Mouse (Mus musculus) adipocyte (in vitro differentiated cells): Measurements from ENCODE around the gene Klhl26.

ENCODE experiments used
- DNase-seq: peaks from one replicate; pipeline ENCODE4 v3.0.0-alpha.2; 2016; ENCODE audit warnings: low spot score

Gene Klhl26

DNA sequence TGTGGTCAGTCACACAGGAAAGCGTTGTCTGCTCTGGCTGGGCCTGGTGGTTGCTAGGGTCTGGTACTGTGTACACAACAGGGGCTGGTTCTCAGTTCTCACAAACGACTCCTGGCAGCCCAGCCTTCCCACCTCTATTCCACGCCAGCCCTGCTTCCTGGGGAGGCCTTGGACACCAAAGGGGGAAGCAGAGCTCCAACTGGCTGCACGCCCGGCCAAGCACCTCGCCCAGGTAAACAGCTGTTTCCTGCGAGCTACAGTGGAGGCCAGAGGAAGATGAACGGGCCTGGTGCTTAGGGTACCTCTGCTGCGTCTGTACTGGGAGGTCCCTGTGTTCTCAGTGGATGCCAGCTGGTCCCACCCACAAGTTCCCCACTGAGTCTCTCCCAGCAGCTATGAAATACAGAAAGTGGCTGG, 67.3 kb downstream of the Klhl26 start:
- DNase-seq = no peak

DNA sequence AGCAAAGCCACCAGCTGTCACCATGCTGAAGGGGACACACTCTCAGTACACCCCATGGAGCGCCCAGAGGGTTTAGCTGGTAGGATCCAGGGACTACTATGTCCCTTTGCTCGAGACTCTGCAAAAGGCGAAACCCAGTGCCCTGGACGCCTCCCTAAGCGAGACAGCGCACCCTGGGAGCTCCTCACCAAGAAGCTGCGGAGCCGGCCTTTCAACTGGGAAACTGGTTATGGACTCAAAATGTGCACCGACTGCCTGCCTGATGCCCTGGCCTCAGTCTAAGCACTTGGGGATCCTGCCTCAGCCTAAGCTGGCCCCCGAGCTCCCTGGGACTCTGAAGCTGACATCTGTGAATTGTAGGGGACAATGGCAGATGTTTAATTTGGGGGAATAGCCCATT, 67.7 kb downstream of the Klhl26 start:
- DNase-seq = no peak

DNA sequence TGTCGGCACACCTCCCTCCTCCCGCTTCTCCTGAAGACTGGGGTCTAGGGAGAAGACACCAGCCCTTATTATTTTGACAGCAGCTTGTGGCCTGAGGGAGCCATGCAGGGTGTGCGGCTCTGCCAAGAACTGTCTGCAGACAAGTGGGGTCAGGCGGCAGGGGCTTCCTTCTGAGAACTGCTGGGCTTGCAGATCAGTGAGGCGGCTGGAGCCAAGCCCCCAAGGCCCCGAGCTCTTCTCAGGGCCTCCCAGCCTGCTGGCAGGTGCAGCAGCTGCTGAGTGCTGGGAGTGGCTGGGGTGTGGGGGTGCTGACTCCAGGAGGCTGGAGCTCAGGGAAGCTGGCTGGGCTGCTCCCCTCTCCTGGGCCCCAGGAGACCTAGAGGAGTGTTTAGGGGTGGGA, 68.5 kb downstream of the Klhl26 start:
- DNase-seq = no peak

DNA sequence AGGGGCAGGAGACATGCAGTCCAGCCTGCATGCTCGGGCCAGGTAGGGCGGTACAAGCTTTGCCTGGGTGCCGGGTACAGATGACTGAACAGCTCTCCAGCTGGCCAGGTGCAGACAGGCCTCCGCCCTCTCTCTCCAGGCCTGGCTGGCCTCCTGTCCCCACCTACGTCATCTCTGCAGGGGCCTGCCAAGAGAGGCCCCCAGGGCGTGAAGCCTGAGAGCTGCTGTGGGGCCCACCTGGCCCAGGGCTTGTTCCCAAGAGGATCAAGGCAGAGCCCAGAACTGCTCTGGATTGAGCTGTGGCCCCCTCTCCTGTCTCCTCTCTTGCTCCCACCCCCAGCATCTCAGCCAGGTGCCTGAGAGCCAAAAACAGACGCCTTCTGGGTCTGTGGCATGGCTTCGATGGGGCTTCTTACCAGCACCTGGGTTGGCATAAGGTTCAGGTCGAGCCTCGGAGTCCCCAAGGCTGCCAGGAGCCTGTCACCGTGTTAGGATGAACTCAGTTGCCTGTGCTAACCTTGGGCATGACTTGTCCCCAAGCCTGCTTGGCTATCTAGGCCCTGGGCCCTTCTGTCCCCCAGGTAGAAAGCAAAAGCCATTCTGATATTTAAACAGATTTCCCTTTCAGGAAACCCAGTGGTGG, 70.2 kb downstream of the Klhl26 start:
- no peak for DNase-seq

DNA sequence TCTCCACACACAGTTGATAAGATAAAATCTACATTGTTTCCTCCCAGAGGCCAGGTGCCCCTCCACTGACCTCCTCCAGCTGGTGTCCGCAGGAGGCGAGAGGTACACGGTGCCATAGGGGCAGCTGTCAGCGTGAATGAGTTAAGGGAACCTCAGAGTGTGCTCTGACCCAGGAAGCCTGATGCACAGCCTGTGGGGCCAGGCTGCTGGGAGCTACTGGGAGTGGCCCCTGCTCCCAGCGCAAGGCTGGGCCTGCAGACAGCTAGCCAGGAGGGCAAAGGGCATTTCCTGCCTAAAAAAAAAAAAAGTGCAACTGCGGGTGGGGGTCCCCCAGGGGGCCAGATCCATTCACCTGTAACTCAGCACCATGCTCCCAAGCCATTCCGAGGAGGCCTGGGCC, 71.6 kb downstream of the Klhl26 start:
- DNase-seq = no peak

DNA sequence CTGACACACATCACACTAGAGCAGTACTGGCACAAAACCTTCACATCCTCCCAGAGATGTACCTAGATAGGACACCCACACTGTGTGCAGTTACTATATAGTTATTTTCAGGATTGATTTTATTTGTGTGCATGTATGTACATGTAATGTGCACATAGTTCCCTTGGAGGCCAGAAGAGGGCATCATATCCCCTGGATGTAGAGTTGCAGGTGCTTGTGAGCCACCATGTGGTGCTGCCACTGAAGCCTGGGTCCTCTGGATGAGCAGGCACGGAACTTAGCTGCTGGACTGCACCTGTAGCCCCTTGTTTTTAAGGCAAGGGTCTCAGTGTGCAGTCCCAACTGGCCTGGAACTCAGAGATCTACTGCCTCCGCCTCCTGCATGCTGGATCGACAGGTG, 72.6 kb downstream of the Klhl26 start:
- DNase-seq = no peak
